Mouse (Mus musculus): ENCODE measurements around the gene Snrpf. TPM values are rescaled to one million over a fixed set of nuclear protein-coding genes. Genes with fewer than 3 reads are reported as not detected.

The Snrpf gene
- total RNA-seq (2021), result 18.2 and 23.6 TPM in 2 replicates
- long read RNA-seq, experiment 1, transcript Snrpf-201 (4 exons, 861 nt), result major isoform, 70 of 81 reads
- long read RNA-seq, experiment 1, partial matches to known transcripts, result 11 of 81 reads
- long read RNA-seq, experiment 1, other reads (novel, unspliced or antisense), result 0 of 81 reads
- long read RNA-seq, experiment 2, transcript Snrpf-201 (4 exons, 861 nt), result major isoform, 80 of 96 reads
- long read RNA-seq, experiment 2, partial matches to known transcripts, result 16 of 96 reads
- long read RNA-seq, experiment 2, other reads (novel, unspliced or antisense), result 0 of 96 reads

DNA sequence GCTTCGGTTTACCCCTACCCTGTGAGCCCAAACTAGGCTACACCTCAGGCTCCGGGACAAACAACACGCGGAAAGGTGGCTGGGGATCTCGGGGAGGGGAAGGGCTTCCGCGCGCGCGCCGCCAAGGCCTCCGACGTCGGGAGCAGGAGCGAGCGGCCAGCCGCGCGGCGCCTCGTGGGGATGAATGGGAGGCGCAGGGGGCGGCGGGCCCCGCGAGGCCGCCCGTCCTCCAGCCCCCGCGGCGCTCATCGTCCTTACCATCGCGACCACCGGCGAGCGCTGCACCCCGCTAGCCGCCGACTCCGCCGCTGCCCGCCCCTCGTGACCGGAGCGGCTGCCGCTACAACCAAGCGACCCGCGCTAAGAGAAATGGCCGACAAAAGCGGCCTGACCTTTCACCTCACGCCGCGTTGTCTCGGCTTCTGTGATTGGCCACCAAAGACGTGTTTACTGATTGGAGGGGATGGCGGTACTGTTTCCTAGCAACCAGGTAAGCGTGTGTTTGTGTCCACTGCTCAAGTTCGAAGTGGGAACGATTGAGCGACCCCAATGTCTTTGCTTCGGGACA, at the start of gene Snrpf:
Gene Snrpf (minus strand): TSS at position 426 of the 568 bp plus-strand sequence.
- peak; percentile 94 for DNase-seq

DNA sequence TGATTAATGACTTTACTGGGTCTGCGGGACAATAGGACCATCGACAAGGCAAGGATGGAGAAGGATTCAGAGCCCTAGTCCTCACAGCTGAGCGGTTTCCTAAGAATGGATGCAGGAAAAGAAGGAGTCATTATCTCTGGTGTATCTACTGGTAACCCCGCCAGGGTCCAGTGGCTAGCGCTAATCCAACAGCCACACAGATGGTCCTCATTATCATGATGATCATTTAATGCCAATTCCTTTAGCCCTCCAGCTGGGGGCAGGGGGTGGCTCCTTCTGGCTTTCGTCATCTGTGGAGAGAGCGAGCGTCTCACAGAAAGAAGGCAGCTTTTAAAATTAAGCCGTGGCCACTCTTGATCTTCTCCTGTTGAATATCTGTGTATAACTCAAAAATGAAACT, 46.4 kb upstream of the Snrpf start:
- DNase-seq, result no peak

DNA sequence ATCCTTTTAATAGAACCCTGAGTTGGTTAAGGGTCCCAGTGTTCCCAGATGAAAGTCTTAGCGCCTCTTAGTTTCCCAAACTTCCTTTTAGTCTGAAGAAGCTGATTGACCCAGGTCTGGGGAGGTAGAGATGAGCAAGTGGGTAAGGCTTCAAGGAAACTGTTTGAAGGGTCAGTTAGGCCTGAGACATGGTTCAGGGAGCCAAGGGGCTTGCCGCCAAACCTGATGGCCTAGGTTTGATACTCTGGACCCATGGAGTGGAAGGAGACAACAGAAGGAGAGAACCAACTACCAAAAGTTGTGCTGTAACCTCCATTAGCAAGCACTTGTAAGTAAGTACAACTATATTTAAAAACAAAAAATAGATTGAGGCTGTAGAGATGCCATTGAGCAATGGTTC, 44.5 kb upstream of the Snrpf start:
- DNase-seq, result no peak

DNA sequence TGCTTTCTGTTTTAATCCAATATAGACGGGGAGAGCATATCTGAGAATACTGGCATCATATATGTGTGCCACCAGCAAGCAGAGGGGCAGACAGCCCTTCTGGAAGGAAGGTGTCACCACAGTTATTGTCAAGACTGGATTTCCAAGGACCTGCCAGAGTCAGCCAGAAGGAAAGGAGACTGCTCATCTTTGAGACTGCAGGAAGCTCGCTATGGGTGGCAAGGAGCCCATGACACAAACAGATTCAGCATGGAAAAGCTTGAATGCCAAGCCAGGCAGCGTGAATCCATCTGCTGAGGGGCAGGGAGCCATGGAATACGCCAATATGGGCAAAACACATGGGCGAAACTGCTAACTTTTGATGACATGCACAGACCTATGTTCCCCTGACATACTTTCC, 44.1 kb upstream of the Snrpf start:
- no peak for DNase-seq

DNA sequence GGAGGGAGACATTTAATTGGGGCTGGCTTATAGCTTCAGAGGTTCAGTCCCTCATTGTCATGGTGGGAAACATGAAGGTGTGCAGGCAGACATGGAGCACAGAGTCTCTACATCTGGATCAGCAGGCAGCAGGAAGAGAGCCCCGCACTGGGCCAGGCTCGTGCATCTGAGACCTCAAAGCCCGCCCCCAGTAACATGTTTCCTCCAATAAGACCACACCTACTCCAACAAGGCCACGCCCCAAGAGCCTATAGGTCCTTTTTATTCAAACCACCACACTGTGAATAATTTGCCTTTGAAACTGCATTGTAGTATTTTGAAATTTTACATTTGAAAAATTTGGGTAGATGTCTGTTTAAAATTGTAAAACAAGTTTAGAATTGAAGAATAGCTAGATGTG, 42.6 kb upstream of the Snrpf start:
- DNase-seq, result no peak

DNA sequence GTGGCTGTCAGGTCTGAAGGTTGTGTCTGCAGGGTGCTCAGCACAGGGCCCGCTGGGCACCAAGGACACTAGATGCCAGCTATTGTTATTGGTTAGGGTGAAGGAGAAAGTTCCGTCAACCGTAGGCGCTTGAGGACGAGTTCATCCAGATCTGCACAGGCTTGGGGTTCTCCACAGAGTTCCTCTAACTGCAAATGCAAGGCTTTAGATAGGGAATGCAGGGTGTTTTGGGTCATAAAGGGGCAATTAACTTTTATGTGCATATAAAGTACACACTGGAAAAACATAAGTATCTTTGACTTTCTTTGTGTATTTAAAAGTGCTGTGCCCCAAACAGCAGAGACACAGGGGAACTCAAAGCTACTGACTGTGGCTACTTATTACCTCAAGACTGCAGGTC, 40.8 kb upstream of the Snrpf start:
- DNase-seq, result no peak

DNA sequence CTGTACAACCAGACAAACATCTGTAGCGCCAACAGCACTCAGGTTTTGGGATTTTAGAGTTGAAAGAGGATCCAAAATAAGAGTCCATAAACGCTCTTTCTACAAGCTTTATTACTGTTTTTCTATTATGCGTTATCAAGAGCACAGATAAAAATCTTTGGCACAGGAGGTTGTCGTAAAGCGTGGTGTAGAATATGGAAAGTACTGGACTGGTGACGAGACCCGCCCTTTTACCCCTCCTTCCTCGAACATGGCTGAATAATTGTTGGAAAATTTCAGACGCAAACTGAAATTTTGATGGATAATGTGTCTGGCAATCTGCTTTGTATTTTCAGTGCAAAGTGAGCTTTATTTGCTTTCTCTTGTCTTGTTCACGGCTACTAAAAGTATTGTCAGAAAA, 34.6 kb upstream of the Snrpf start:
- DNase-seq, result no peak

DNA sequence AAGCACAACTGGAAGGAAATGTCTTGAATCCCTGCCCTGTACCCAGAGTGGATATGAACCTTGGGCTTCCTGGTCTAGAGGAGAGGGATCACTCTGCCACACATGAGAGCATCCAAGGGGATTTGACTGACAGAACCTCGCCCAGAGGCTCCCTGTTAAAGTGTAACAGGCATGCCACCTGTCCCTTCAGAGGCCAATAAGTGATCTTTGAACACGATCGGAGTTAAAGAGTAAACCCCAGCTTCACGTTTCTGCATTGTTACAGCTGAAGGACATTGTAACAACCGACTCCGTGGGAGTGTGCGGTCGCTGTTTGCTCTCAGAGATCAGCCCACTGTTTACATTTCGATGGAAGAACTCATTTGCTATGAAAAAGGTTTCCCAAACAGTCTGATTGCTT, 34.2 kb upstream of the Snrpf start:
- no peak for DNase-seq

DNA sequence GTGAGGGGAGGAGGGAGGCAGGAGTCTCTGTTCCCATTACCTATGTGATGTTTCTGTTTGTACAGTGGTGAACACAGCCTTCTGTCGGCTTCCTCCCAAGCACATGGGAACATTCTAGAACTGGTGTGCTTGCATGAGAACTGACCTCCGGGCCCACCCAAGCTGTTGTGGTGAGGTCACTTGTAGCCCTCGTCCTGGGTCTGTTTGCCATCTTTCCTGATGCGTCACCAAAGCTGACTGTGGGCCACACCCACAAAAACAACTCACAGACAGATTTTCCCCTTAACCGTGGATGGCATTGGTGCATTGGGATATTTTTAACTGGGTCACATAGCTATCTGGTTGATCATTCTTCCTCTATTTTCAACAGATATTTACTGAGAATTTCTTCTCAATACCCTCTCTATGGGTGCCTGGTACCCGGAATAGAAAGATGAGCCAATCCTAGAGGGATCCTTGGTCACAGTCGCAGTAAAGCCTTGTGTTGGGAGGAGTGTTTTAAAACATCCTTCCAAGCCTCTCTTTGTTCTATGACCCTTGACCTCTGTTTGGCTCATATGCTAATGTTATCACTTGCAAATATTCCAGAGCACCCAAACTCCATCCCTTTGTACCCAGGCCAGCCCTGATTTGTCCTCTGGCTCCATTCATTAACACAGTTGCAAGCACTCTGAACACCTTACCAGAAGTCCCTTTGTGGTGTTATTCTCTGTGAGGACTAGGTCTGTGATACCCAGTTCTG, 31.1 kb upstream of the Snrpf start:
- no peak for DNase-seq

DNA sequence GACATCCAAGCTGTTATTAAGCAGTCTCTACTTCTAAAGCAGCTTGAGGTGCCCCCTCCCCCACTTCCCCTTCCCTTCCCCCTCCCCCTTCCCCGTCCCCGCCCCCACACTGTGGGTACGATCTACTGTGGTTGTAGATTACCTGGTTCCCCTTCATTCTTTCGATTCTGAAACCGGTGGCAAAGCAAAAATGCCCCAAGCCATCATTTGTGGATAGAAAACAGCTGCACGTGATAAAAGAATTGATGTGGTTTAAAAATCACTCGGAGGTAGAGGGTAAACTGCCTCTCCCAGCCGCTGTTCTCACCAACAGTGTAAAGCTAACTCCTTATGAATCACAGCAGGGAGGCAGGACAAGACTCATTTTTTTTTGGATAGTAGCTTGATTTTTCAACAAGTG, 25.3 kb upstream of the Snrpf start:
- no peak for DNase-seq

DNA sequence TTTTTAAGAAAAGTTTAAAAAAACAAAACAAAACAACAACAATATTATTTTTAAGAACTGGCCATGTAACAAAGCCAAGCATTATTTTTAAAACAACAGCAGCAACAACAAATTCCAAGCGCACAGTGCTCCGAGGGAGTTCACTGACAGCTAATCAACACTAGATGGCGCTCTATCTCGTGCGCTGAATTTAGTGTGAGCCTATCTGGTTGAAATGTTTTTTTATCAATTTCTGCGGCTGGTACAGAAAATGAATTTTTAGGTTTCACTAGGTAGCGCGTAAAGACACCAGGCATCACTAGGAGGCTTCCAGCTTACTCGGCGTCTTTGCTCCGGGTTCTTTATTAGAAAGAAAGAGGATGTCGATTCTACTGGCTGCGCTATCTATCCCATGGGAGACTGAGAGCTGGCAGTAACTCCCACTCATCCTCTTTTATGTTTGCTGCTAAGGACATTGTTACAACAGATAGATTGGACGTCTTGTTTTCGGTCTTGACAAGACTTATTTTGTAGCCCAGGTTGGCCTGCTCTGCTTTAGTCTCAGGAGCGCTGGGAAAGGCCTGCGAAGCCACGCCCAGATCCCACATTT, 22.0 kb upstream of the Snrpf start:
- DNase-seq, result peak; percentile 63

DNA sequence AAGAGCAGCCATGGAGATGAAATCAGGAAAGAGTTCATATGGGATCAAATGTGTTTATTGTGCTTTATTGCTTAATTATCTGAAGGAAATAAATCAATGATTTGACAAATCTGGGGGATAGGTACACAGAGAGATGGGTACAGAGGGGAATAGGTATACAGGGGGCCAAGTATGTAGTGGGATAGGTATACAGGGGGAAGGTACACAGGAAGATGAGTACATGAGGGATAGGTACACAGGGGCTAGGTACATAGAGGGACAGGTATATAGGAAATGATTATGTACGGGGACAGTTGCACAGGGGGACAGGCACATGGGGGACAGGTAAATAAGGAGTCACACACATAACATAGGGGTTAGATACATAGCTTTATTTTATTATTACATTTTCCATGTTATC, 21.4 kb upstream of the Snrpf start:
- no peak for DNase-seq

DNA sequence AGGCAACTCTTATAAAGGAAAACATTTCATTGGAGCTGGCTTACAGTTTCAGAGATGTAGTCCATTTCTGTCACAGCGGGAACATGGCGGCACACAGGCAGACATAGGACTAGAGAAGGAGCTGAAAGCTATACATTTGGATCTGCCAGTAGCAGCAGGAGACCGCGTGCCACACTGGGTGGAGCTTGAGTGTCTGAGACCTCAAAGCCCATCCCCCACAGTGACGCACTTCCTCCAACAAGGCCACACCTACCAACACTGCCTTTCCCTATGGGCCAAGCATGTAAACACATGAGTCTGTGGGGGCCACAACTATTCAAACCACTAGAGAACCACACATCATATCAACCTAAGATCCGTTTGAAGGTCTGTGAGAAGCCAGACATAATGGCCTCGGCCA, 19.7 kb upstream of the Snrpf start:
- no peak for DNase-seq

DNA sequence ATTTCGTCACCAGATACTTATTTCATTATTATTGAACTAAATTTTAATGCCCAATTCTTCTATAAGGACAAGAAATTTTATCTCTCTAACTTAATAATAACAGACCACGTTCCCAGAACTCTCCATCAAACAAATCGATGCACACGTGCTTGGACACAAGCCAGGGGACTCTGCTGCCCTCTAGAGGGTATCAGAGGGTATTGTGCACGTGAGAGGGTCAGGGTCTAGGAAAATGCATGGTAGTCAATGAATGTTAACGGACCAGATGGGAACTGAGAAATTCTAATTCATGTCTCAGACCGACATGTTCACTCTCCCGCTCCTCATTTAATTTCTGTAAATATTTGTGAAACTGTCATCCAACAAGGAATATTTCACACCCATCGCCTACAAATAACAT, 18.5 kb upstream of the Snrpf start:
- no peak for DNase-seq

DNA sequence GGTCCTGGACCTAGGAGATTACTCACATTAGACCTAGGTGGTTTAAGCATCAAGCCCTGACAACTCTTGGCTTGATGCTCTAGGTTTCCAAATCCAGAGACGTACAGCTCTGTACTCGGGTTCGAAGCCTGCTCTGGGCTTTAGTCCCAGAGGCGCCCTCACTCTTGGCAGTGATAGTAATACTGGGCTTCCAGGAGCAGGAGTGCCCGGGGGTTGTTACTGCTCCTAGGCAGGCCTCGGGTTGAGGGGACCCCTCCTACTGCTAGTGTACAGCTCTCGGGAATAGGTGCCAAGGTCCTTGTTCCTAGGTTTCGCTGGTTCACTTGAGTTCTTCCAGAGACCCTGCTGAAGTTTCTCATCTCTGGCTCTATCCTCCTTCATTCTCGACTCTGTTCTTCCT, 16.8 kb upstream of the Snrpf start:
- DNase-seq, result no peak

DNA sequence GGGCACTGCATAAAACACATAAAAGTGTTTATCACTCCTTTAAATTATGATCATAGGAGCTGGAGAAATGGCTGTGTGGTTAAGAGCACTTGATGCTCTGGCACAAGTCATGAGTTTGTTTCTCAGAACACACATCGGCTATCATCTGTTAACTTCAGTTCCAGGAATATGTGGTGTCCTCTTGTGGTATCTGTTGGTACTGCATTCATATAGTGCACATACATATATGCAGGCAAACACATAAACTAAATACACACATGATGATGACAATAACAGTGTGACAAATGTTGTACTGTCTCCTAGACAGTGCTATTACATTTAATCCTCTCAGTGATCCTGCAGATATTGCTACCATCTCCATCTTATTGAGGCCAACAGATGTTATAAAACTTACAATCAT, 13.8 kb upstream of the Snrpf start:
- DNase-seq, result no peak

DNA sequence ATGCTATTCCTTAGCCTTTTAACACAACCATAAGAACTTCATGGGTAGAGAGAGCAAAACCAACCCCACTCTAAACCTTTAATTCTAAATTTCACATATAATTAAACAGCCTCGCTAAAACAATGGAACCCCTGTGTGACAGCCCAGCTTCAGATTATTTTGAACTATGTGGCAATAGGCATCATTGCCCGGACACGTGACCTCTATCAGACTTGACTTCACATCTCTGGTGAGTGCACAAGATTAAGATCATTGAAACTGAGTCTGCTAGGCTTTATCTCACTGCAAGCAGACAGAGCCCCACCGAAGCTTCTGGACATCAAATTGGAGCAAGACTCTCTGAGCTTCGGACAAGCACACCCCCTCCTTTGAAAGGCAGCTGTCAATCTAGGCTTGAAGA, 12.8 kb upstream of the Snrpf start:
- no peak for DNase-seq

DNA sequence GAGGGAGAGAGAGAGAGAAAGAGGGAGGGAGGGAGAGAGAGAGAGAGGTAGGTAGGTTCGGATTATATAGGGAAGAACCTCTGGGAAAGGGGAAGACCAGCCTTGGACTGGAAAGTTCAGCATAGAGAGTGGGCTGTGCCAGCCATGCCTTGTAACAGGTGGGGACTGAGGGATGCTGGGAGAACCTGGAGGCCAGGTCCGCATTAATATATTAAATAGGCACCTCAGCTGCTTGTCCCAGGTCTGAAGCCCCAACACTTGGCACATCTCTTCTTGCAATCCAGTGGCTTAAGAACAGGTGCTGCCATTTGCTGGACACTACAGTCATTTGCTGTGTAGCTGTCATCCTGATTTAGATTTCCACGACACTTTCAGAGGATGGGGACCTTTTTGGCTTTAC, 7.1 kb upstream of the Snrpf start:
- no peak for DNase-seq

DNA sequence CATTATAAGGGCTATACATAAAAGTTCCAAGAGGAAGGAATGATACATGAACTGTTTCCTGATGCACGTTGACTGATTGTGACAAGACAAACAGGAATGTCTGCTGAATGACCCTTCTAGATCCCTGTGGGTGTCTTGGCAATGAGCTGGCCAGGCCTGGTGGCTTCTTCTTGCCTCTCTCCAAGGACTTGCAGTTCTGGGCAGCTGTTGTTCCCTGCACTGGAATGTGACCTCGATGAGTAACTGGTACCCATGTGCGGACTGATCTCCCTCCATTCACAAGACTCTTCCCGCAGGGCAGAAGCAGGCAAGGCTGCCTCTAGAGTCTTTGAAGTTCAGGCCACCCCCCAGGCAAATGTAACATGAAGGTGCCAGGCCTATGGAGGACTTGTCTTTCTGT, 6.3 kb upstream of the Snrpf start:
- DNase-seq, result peak; percentile 53

DNA sequence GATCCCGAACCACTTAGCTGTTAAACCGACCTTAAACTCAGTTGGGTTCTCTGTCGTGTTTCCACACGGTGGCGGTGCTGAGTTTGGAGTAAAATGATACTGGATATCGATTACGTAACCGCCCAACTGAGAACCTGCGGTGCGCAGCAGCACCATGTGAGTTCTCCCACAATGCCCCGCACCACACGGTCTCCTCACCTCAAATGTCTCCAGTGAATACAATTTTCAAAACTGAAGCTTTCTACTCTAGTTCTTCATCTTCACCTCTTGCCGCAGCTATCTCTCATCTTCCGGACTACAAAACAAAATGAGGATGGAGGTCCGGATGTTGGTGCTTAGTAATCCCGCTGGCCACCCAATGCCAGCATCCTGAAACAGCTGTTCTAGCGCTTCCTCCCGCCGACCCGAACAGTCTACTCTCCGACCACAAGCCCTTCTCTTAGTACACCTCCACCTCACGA, 4.5 kb upstream of the Snrpf start:
- DNase-seq, result peak; percentile 89

DNA sequence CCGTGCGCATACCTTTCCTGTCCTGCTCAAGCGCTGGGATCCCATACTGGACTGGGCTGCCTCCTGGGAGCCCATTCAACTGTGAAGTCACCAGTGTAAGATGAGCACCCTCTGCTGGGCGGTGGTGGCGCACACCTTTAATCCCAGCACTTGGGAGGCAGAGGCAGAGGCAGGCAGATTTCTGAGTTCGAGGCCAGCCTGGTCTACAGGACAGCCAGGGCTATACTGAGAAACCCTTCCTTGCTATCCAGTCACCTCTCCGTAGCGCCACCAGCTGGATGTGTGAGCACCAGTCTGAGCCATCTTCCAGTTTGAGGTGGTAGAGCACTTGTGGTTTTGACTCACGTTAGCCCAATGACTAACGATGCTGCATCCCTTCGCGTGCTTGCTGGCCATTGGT, 3.0 kb upstream of the Snrpf start:
- DNase-seq, result peak; percentile 28

DNA sequence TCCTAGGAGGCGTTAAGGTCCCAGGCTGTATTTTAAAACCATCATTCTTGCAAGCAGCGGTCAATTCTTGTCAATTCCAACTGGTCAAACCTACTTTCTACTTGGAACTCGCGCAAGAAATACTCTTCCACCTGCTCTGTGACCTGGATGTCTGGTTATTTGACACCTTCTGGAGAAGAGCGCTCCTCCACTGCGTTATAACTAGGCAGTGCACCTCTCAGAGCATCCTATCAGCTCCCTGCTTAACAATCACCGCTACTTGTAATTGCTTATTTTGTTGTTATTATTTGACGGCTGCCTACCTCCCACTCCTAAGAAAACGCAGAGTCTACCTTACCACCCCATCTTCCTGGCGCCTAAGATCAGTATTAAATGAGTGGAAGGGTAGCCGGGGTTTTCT, 710 bp downstream of the Snrpf start:
- DNase-seq, result no peak

DNA sequence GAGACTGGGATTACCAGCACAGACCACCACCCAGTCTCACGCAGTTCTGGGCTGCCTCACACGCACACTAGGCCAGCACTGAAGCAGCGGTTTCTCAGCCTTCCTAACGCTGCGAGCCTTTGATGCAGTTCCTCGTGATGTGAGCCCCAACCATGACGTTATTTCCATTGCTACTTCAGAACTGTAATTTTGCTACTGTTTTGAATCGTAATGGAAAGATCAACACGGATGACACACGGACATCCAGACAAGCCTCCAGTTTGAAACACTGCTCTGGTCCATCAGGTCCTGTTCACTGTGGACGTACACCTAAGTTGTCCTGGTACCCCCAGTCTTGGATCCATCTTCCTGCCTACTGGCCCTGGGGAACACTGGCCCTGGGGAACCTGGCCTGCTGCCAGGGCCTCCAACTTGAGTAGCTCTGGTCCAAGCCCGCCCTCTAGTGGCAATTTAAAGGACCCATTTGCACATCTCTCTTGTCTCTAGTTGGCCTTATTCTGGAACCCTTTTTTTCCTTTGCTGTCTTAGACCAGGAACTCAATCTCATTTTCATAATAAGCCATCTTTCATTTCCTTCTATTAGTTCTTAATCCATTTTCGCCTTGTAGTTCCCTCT, 12.1 kb downstream of the Snrpf start:
- DNase-seq, result peak; percentile 90
